Mouse (Mus musculus) limb, embryonic 13.5 days (tissue): ENCODE data around the gene Slc6a2. TPM values are rescaled to one million over a fixed set of nuclear protein-coding genes. Genes with fewer than 3 reads are reported as not detected.

Source experiments
- ATAC-seq: fragments of 200-750 bp; cut with Nextera tagmentation; 2 replicates; pipeline ENCODE4 v1.8.0; 2017; ENCODE audit warnings: low read depth, moderate number of reproducible peaks, moderate TSS enrichment; ENCODE audit not compliant: low FRiP score
- H3K27ac ChIP-seq: fragments of 300-500 bp; sonication (generic); 2 replicates; pipeline ENCODE4 v1.5.1; 2015; ENCODE audit warnings: inconsistent platforms, mild to moderate bottlenecking, moderate library complexity
- H3K27me3 ChIP-seq: fragments of 300-500 bp; sonication (generic); 2 replicates; pipeline ENCODE4 v1.6.1; 2015; ENCODE audit warnings: mild to moderate bottlenecking, inconsistent platforms
- H3K36me3 ChIP-seq: fragments of 300-500 bp; sonication (generic); 2 replicates; pipeline ENCODE4 v1.6.1; 2015; ENCODE audit warnings: inconsistent platforms, mild to moderate bottlenecking, moderate library complexity
- H3K4me1 ChIP-seq: fragments of 300-500 bp; sonication (generic); 2 replicates; pipeline ENCODE4 v1.6.1; 2015; ENCODE audit warnings: inconsistent platforms
- H3K4me2 ChIP-seq: fragments of 300-500 bp; sonication (generic); replicated peaks from 2 replicates; pipeline ENCODE4 v1.6.1; 2015; ENCODE audit warnings: inconsistent platforms, mild to moderate bottlenecking, moderate library complexity
- H3K4me3 ChIP-seq: fragments of 300-500 bp; sonication (generic); 2 replicates; pipeline ENCODE4 v1.5.1; 2015; ENCODE audit warnings: moderate library complexity, mild to moderate bottlenecking, inconsistent platforms
- H3K9ac ChIP-seq: fragments of 300-500 bp; sonication (generic); 2 replicates; pipeline ENCODE4 v1.6.1; 2015; ENCODE audit warnings: mild to moderate bottlenecking, inconsistent platforms
- H3K9me3 ChIP-seq: fragments of 300-500 bp; sonication (generic); 2 replicates; pipeline ENCODE4 v1.6.1; 2016; ENCODE audit warnings: inconsistent platforms
- WGBS: fragments of 180-500 bp; shearing (Covaris S2); methylation state at CpG from one replicate; pipeline ENCODE4 v1.1.7; 2015; 5-methylcytosine and 5-hydroxymethylcytosine counted together
- polyA plus RNA-seq: library from polyadenylated mRNA; unstranded; fragments of >200 nt; fragmentation: Nextera tagmentation; extraction: Ambion mirVana; gene quantifications from 2 replicates; pipeline ENCODE4 v1.2.1, GENCODE M21; 2015

Slc6a2 gene
- 0.03 and 0.04 TPM in 2 replicates for polyA plus RNA-seq

DNA sequence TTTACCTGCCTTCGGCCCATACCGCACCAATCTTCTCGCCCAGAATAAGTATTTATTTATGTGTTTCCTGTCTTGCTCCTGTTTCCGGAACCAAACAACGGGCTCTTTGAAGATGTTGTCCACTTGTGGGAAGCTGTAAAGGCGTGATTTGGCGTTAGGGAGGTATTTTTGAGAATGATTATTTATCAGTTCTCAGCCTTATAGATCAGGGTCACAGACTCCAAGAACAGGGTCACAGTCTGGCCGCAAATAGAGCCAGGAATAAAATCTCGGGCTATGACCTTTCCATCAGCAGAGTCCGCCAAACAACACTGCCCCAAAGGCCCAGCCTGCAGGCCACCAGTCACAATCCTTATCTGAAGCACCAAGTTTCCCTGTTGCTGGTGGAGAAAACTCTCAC, at the start of gene Slc6a2:
Gene Slc6a2 (plus strand): TSS at position 301 of the 400 bp plus-strand sequence.
- Histone ChIP-seq H3K9ac (peak within 1 kb of the TSS; percentile 51; the same call in 1 of the 2 replicates), H3K4me1 (peaks cover 13% of the 10 kb centered on the region), H3K27me3 (peaks cover 73% of the 10 kb centered on the region), H3K36me3 (no peaks in the 10 kb centered on the region), H3K9me3 (no peaks in the 10 kb centered on the region), H3K4me3 (peak within 1 kb of the TSS; percentile 47), H3K4me2 (peak within 1 kb of the TSS; percentile 88), H3K27ac (no peak within 1 kb of the TSS)
- ATAC-seq, result no peak
- WGBS, result 64% methylated on average over 10 of the region's 10 CpGs

DNA sequence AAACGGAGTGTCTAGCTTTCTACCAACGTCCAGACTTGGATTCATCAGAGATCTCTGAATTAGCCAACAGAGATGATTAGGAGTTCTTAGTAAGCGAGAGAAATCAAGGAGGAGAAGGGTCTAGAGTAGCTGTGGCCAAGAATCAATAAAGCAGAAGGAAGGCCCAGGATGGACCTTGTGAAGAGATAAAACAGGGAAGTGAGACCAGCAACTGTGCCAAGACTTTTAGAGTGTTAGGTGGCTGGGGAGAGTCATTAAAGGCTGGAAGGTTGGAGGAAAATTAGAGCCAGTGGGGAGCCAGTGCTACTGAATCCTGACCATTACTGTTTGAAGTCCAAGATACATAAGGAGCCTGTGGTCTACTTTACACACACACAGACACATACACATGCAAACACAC, 48.4 kb upstream of the Slc6a2 start:
- peaks cover 4% of the 10 kb centered on the region; the same call in 1 of the 2 replicates for H3K36me3 ChIP-seq
- peaks cover 4% of the 10 kb centered on the region; the same call in 1 of the 2 replicates for H3K4me1 ChIP-seq
- H3K27me3 ChIP-seq, result no peaks in the 10 kb centered on the region
- H3K4me2 ChIP-seq, result no peak overlapping the region
- no peak overlapping the region for H3K4me3 ChIP-seq
- H3K9ac ChIP-seq, result no peak overlapping the region
- WGBS, result 80% methylated on average over 3 of the region's 3 CpGs
- no peak overlapping the region for H3K27ac ChIP-seq
- no peaks in the 10 kb centered on the region for H3K9me3 ChIP-seq
- no peak for ATAC-seq

DNA sequence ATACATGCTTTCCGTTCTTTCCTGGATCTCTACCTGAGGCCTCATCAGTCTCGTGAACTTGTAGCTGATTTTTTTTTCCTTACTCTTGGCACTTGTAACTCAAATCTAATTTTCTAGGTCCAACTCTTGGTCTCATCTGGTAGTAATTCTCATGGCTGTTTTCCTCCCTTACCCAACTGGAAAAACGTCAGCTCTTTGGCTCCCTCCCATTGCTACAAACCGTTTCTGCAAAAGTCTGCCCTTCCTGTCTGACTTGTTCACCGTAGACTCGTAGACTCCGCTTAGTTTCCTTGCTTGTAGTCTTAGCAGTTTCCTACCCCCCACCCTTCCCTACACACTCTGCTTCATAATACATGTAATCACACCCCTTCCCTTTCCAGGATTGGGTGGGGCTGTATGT, 46.5 kb upstream of the Slc6a2 start:
- Histone ChIP-seq H3K9ac (no peak overlapping the region), H3K27me3 (no peaks in the 10 kb centered on the region), H3K27ac (no peak overlapping the region), H3K9me3 (no peaks in the 10 kb centered on the region), H3K36me3 (peaks cover 4% of the 10 kb centered on the region; the same call in 1 of the 2 replicates), H3K4me2 (no peak overlapping the region), H3K4me3 (no peak overlapping the region), H3K4me1 (peaks cover 4% of the 10 kb centered on the region; the same call in 1 of the 2 replicates)
- no peak for ATAC-seq
- 60% methylated on average over 7 of the region's 7 CpGs for WGBS

DNA sequence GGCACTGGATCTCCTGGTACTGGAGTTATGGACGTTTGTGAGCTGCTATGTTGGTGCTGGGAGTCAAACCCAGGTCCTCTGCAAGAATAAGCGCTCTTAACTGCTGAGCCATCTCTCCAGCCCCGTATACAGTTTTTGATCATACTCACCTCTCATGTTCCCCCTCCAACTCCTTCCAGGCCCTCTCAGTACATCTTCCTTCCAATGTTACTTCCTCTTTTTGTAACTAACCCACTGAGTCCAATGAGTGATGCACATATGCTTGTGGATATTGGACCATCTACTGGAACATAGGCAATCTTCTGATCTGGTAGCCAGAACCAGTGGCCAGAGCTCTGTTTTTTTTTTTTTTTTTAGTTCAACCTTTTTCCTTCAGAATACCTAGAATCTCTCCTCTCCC, 43.8 kb upstream of the Slc6a2 start:
- Histone ChIP-seq H3K36me3 (no peaks in the 10 kb centered on the region; the same call in 1 of the 2 replicates), H3K9me3 (no peaks in the 10 kb centered on the region), H3K27ac (no peak overlapping the region), H3K4me2 (no peak overlapping the region), H3K4me3 (no peak overlapping the region), H3K9ac (no peak overlapping the region), H3K27me3 (no peaks in the 10 kb centered on the region), H3K4me1 (peaks cover 4% of the 10 kb centered on the region; the same call in 1 of the 2 replicates)
- WGBS, result 88% methylated on average over 3 of the region's 3 CpGs
- no peak for ATAC-seq

DNA sequence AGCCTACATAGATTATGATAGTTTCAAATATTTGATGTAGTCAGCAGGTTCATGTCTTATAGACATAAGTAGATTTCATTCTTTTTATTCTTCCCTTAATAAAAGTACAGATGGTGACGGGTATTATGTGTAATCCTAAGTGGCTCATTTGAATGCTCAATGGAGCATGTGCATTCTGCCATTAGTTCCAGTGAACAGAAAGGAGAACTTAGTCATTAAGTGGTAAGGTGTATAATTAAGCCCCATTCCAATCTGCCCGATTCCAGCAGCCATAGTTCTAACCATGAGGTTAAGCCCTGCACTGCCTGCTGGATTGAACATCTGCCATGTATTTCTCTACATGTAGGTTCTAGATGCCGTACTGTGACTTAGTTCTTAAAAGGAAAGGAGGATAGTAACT, 38.1 kb upstream of the Slc6a2 start:
- H3K36me3 ChIP-seq, result no peaks in the 10 kb centered on the region
- no peak overlapping the region for H3K4me2 ChIP-seq
- no peaks in the 10 kb centered on the region for H3K4me1 ChIP-seq
- no peak overlapping the region for H3K4me3 ChIP-seq
- H3K9me3 ChIP-seq, result no peaks in the 10 kb centered on the region
- ATAC-seq, result no peak
- 89% methylated on average over 3 of the region's 3 CpGs for WGBS
- H3K9ac ChIP-seq, result no peak overlapping the region
- H3K27me3 ChIP-seq, result no peaks in the 10 kb centered on the region
- no peak overlapping the region for H3K27ac ChIP-seq

DNA sequence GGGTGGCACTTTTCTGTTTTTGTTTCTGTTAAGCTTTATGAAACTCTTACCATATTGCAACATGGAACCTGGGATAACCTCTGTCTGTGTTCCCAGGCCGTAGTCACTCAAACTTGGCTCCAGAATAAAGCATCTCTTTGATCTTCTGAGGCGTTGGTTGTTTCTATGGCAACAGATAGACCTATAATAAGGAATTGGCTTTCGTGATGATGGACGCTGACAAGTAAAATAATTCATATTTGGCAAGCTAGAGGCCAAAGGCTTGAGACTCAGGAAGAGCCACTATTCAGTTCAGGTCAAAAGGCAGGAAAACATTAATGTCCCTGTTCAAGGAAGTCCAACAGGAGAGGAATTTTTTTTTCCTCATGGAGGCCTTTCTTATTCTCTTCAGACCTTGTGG, 30.9 kb upstream of the Slc6a2 start:
- no peak for ATAC-seq
- peaks cover 9% of the 10 kb centered on the region for H3K9me3 ChIP-seq
- H3K27me3 ChIP-seq, result no peaks in the 10 kb centered on the region
- H3K27ac ChIP-seq, result no peak overlapping the region
- WGBS, result 69% methylated on average over 4 of the region's 4 CpGs
- H3K4me2 ChIP-seq, result no peak overlapping the region
- no peak overlapping the region for H3K9ac ChIP-seq
- H3K4me3 ChIP-seq, result no peak overlapping the region
- H3K36me3 ChIP-seq, result no peaks in the 10 kb centered on the region
- no peaks in the 10 kb centered on the region for H3K4me1 ChIP-seq

DNA sequence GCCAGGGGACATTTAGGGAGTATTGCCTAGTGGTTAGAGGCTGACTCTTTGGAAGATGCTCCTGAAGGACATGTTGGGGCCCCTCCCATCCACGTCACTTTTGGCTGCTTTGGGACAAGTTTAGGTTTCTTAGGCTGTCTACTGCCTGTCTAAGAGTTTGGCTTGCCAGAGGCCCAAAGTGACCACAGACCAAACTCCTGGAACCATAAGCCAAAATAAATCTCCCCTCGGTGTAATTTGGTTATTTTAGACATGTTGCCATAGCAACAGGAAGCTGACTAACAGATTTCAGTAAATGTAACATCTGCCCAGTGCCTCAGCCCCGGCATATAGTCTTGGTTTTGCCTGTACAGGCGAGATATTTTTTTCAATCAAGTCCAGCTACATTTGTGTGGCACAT, 21.8 kb upstream of the Slc6a2 start:
- Histone ChIP-seq H3K36me3 (no peaks in the 10 kb centered on the region), H3K4me2 (no peak overlapping the region), H3K27me3 (no peaks in the 10 kb centered on the region), H3K9me3 (no peaks in the 10 kb centered on the region), H3K4me3 (no peak overlapping the region), H3K27ac (no peak overlapping the region), H3K4me1 (no peaks in the 10 kb centered on the region), H3K9ac (no peak overlapping the region)
- no peak for ATAC-seq
- 77% methylated on average over 4 of the region's 4 CpGs for WGBS

DNA sequence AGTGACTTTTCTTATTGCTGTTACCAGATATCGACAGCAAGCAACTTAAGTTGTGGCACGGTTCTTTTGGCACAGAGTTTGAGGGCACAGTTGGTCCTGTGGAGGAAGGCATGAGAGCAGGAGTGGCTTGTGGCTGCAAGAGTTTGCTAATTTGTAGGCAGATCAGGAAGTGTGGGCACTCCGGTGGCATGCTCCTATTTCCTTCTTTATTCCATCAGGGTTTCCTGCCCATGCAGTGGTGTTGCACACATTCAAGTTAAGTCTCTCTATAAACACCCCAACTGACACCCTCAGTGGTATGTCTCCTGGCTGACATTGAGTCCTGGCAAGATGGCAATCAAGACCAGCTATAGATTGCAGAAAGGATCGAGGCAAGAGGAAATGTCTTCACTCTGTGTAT, 10.8 kb upstream of the Slc6a2 start:
- H3K9ac ChIP-seq, result no peak overlapping the region
- H3K9me3 ChIP-seq, result no peaks in the 10 kb centered on the region
- 82% methylated on average over 4 of the region's 4 CpGs for WGBS
- no peaks in the 10 kb centered on the region for H3K36me3 ChIP-seq
- no peak overlapping the region for H3K27ac ChIP-seq
- no peak for ATAC-seq
- H3K4me2 ChIP-seq, result no peak overlapping the region
- 0 out of 2 replicates have a peak, but pooled peaks cover 3% of the 10 kb centered on the region for H3K27me3 ChIP-seq
- no peak overlapping the region for H3K4me3 ChIP-seq
- no peaks in the 10 kb centered on the region for H3K4me1 ChIP-seq

DNA sequence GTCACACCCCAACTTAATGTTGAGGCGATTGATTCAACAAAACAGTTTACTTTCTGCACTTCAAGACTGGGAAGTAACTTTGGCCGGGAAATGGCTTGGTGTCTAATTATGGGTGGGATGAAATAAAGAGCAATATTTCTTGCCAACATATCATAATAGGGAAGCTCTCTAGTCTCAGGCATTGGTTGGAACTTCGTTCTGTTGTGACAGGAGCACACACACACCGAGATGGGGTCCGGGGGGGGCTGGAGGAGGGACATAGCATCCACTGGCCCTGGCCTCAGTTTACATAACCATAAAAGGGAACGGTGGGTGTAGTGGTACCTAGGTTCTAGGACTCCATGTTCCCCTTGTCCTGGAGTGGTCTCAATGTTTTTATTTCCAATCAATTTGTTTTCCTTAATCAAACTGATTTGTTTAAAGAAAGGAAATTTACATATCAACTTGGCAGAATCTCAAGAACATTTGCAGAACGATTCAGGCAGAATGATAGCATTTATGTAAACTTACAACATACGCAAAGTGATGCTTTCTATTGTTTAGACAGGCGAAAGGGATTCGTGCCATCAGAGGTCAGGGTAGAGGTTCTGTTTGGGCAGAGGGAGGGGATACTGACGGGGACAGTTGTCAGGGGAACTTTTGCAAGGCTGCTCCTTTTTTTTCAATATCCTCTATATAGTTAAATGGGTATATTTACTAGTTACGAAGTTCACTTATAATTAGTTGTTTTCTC, 9.1 kb upstream of the Slc6a2 start:
- no peaks in the 10 kb centered on the region for H3K9me3 ChIP-seq
- no peak overlapping the region for H3K9ac ChIP-seq
- ATAC-seq, result no peak
- 85% methylated on average over 12 of the region's 12 CpGs for WGBS
- no peak overlapping the region for H3K4me3 ChIP-seq
- no peaks in the 10 kb centered on the region for H3K36me3 ChIP-seq
- H3K4me1 ChIP-seq, result no peaks in the 10 kb centered on the region
- no peak overlapping the region for H3K27ac ChIP-seq
- 0 out of 2 replicates have a peak, but pooled peaks cover 3% of the 10 kb centered on the region for H3K27me3 ChIP-seq
- H3K4me2 ChIP-seq, result no peak overlapping the region

DNA sequence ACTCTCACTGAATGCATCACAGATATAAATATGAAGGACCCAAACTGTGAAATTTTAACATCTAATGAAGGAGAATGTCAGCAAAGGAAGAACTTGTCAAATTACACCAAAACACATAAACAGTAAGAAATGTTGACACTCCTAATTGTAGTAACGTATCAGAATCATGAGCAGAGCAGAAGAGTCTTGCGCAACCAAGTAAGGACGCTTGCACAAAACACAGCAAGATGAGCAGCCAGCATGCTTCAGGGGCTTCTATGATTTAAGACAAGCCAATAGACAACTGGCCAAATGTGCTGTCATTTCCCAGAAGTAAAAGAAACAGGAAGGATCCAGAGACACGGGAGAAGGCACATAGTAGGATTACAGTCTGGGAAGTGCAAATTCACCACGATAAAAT, 5.8 kb upstream of the Slc6a2 start:
- peaks cover 23% of the 10 kb centered on the region for H3K27me3 ChIP-seq
- no peak for ATAC-seq
- no peaks in the 10 kb centered on the region for H3K36me3 ChIP-seq
- WGBS, result 81% methylated on average over 5 of the region's 5 CpGs
- H3K27ac ChIP-seq, result no peak overlapping the region
- no peaks in the 10 kb centered on the region for H3K9me3 ChIP-seq
- no peak overlapping the region for H3K4me3 ChIP-seq
- H3K4me1 ChIP-seq, result no peaks in the 10 kb centered on the region
- no peak overlapping the region for H3K9ac ChIP-seq
- no peak overlapping the region for H3K4me2 ChIP-seq

DNA sequence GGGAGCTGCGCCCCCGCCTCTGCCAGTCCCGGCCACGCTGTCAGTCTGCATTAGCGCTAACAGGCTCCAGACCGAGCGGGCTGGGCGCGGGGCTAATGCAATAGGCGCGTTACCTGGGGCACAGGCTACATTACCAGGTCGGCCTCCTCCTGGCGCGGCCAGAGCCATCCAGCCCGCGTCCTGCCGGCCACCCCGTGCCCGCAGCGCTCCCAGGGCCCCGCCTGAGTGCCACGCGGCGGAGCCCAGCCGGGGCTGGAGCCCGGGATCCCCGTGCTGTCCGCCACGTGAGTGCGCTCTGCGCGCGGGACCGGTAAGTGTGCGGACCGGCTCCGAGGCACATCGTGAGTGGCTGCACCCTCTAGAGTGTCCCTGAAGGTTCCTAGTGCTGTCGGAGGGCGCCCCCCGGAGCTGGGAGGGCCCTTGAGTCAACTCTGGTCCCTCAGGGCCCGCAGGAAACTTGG, 602 bp downstream of the Slc6a2 start:
- H3K9ac ChIP-seq, result peak overlapping the region; percentile 51; the same call in 1 of the 2 replicates
- ATAC-seq, result peak; percentile 24; the same call in 1 of the 2 replicates
- H3K4me1 ChIP-seq, result peaks cover 13% of the 10 kb centered on the region
- no peak overlapping the region for H3K27ac ChIP-seq
- peak overlapping the region; percentile 47 for H3K4me3 ChIP-seq
- H3K36me3 ChIP-seq, result no peaks in the 10 kb centered on the region
- H3K4me2 ChIP-seq, result peak overlapping the region; percentile 88
- under 1% methylated on average over 42 of the region's 42 CpGs for WGBS
- H3K9me3 ChIP-seq, result no peaks in the 10 kb centered on the region
- peaks cover 75% of the 10 kb centered on the region for H3K27me3 ChIP-seq

DNA sequence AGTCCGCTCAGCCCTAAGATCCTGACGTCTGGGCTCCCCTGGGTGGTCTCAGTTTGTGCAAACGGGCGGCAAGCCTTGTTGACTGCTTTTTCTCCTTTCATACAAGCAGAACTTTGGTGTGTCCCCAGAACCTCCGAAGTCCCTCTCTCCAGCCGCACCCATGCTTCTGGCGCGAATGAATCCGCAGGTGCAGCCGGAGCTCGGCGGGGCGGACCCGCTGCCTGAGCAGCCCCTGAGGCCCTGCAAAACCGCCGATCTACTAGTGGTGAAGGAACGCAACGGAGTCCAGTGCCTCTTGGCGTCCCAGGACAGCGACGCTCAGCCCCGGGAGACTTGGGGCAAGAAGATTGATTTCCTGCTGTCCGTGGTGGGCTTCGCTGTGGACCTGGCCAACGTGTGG, 1.2 kb downstream of the Slc6a2 start:
- H3K9me3 ChIP-seq, result no peaks in the 10 kb centered on the region
- no peak overlapping the region for H3K27ac ChIP-seq
- H3K36me3 ChIP-seq, result no peaks in the 10 kb centered on the region
- peaks cover 75% of the 10 kb centered on the region for H3K27me3 ChIP-seq
- H3K4me1 ChIP-seq, result peaks cover 13% of the 10 kb centered on the region
- WGBS, result under 1% methylated on average over 25 of the region's 25 CpGs
- H3K4me3 ChIP-seq, result peak overlapping the region; percentile 47
- no peak for ATAC-seq
- H3K9ac ChIP-seq, result no peak overlapping the region; the same call in 1 of the 2 replicates
- peak overlapping the region; percentile 88 for H3K4me2 ChIP-seq
